Mouse (Mus musculus): ENCODE results near the gene B4galnt1.

- TF ChIP-seq GATA1 (IDR thresholded peaks at IDR 0.05; ENCODE audit: borderline replicate concordance, low read length) (no peak), FLI1 (IDR thresholded peaks at IDR 0.05; ENCODE audit: low read length) (no peak)
Measured at GRCm38 (mm10) chr10:127132469-127132868, 32.6 kb upstream of the B4galnt1 start.
